Mouse (Mus musculus) kidney, adult 2 months (tissue): ENCODE data around the gene Susd6. TPM values are rescaled to one million over a fixed set of nuclear protein-coding genes. Genes with fewer than 3 reads are reported as not detected.
A peak's percentile ranks its signal among the peaks of the same experiment; 100 is the strongest.

Source experiments
- DNase-seq: peaks from one replicate; pipeline ENCODE4 v3.0.0; 2021
- H3K27ac ChIP-seq: fragments of 200-500 bp; 2 replicates; pipeline ENCODE4 v1.5.1; 2012; ENCODE audit warnings: low read depth, low read length, control low read depth, inconsistent platforms; ENCODE audit not compliant: insufficient read depth
- H3K27me3 ChIP-seq: fragments of 200-500 bp; replicated peaks from 2 replicates; pipeline ENCODE4 v1.6.1; 2012; ENCODE audit warnings: mild to moderate bottlenecking, moderate library complexity, low read length, inconsistent platforms; ENCODE audit not compliant: control insufficient read depth, insufficient read depth
- H3K36me3 ChIP-seq: fragments of 200-500 bp; 2 replicates; pipeline ENCODE4 v1.6.1; 2012; ENCODE audit warnings: mild to moderate bottlenecking, moderate library complexity, low read length, inconsistent platforms; ENCODE audit not compliant: control insufficient read depth, insufficient read depth
- H3K4me1 ChIP-seq: fragments of 200-500 bp; 2 replicates; pipeline ENCODE4 v1.6.1; 2011; ENCODE audit warnings: low read length; ENCODE audit not compliant: control insufficient read depth, insufficient read depth
- H3K4me3 ChIP-seq: fragments of 200-500 bp; 2 replicates; pipeline ENCODE4 v1.5.1; 2011; ENCODE audit warnings: mild to moderate bottlenecking, low read depth, low read length, control low read depth; ENCODE audit not compliant: insufficient read depth
- CTCF ChIP-seq: fragments of 200-500 bp; conservative IDR thresholded peaks from 2 replicates; pipeline ENCODE4 v1.5.1; 2011; ENCODE audit warnings: low read depth, mild to moderate bottlenecking, control low read depth, low read length, moderate library complexity, mixed read lengths; ENCODE audit not compliant: insufficient read depth, insufficient read length
- POLR2A ChIP-seq: fragments of 200-500 bp; IDR thresholded peaks from one replicate; pipeline ENCODE4 v1.6.1; 2011; ENCODE audit warnings: low read depth, low read length, control low read depth
- WGBS: fragments of 180-500 bp; shearing (Covaris S2); methylation state at CpG from one replicate; pipeline ENCODE4 v1.1.7; 2018; 5-methylcytosine and 5-hydroxymethylcytosine counted together
- polyA plus RNA-seq: library from polyadenylated mRNA; depleted of rRNA; stranded (reverse); fragments of >200 nt; gene quantifications from 2 replicates; pipeline ENCODE4 v1.2.3, GENCODE M21; 2012; rRNA removed

Susd6 gene
- 65.5 and 80.0 TPM in 2 replicates for polyA plus RNA-seq

DNA sequence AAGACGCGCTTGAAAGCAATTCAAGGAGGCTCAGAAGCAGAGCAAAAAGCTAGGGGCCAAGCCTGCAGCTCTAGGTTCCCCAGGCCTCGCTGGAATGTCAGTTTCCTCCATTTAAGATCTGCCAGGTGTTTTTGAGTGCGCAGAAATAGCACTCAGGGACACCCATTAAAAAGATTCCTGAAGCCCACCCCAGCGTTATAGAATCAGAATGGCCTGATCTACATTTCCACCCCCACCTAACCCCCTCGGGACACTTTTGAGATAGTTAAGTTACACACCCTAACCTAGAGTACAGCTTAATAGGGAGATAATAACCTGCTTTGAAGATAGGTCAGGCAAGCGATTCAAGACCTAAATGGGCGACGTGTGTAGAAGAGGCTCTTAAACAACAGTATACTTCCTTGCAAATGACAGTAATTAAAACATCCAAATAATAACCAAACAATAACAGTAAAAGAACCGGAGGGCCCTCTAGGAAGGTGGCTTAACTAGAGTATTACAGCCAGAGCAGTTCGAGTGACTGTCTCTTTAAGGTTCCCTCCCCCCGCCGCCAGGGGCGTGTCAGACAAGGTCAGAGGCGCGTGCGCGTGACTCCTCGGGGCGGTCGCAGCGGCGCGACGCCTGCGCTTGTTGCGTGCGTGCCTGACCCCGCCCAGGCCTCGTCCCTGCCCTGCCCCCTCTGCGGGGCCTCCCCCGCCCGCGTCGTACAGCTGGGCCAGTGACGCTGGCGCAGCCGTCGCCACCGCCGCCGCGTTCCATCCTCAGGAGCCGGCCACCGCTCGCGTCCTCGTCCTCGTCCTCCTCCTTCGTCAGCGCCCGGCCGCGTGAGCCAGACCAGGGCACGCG lies at the start of gene Susd6:
TSS of gene Susd6 (plus strand) at position 662 of the 846 bp plus-strand sequence.
- peak within 1 kb of the TSS; percentile 95 for H3K27ac ChIP-seq
- 5% methylated on average over 56 of the region's 56 CpGs for WGBS
- peaks cover 25% of the 10 kb centered on the region for H3K4me1 ChIP-seq
- DNase-seq = peak; percentile 99
- H3K36me3 ChIP-seq = no peaks in the 10 kb centered on the region; the same call in 1 of the 2 replicates
- TF ChIP-seq POLR2A = peak; percentile 92
- TF ChIP-seq CTCF = no peak
- H3K27me3 ChIP-seq = no peaks in the 10 kb centered on the region
- H3K4me3 ChIP-seq = peak within 1 kb of the TSS; percentile 75

DNA sequence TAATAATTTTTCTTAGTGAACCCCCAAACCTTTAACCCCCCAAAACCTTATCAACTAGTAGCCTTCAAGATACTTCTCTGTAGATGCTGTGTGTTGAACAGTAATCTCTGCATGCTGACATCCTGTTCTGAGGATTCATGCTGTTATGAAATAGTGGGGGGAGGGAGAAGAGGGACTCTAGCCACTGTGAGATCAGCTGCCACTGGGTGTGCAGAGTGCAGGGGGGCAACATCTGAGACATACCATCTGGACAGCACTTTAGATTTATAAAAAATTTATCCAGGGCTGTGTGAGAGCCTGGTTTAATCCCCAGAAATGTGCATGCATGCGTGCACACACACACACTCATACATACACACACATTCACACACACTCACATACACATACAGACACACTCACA lies 45.7 kb upstream of the Susd6 start:
- Histone ChIP-seq H3K4me3 (no peak overlapping the region), H3K36me3 (no peaks in the 10 kb centered on the region), H3K27ac (no peak overlapping the region), H3K4me1 (no peaks in the 10 kb centered on the region), H3K27me3 (no peaks in the 10 kb centered on the region)
- WGBS = 87% methylated on average over 1 of the region's 1 CpGs
- no peak for DNase-seq
- no peak for TF ChIP-seq POLR2A
- TF ChIP-seq CTCF = no peak

DNA sequence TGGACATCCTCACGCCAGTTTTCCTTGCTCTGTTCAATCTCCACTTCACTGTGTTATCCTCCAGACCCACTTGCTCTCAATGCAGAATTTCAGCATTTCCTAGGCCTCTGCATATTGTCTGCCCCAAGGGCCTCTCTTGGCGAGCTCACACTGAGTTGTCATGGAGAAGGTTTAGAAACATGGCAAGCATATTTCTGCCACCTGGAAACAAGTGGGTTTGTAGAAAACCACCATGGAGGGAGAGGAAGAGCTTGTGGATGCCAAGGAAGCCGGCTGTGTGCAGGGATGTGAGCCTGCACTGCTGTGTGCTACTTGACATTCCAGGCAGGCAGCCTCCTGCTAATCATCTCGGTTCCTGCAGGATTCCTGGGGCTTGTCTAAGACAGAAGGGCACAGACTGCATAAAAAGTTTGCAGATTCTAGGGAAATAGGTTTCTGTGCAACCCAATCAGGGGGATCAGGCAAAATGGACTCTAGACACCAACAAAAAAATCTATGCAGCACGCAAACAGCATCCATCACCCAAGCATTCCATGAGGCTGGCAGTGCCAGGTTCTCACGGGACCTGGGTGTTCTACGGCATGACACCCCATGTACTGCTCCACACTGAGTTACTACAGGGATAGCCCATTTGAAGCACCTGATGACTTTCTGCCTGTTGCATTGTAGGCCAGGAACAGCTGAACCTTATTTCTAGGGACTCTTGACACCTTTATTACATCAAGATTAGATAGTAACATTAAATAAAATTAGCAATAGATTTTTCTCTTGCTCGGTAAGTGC lies 44.1 kb upstream of the Susd6 start:
- Histone ChIP-seq H3K27ac (no peak overlapping the region), H3K27me3 (no peaks in the 10 kb centered on the region), H3K4me1 (no peaks in the 10 kb centered on the region), H3K4me3 (no peak overlapping the region), H3K36me3 (no peaks in the 10 kb centered on the region)
- TF ChIP-seq CTCF (no peak), POLR2A (no peak)
- 69% methylated on average over 8 of the region's 8 CpGs for WGBS
- DNase-seq = no peak

DNA sequence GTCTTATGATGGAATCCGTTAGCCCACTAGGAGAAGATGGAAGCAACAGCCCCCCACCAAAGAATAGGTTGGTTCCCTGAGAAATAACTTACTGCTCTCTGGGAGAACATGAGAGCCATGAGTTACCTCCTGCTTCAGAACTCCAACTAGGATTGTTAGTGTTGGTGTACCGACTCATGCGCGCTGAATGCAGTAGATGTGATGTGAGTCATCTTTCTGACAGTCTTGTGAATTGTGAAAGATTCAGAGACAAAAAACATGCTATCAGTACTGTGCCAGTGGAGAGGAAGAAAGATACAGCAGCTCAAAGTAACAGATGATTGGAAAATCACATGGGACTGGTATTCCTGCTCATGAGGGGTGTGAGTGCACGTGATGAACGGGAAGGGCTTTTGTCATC lies 38.8 kb upstream of the Susd6 start:
- no peak overlapping the region for H3K27ac ChIP-seq
- TF ChIP-seq POLR2A (no peak), CTCF (no peak)
- no peak overlapping the region for H3K4me3 ChIP-seq
- H3K4me1 ChIP-seq = no peaks in the 10 kb centered on the region
- H3K27me3 ChIP-seq = no peaks in the 10 kb centered on the region
- WGBS = 89% methylated on average over 6 of the region's 6 CpGs
- DNase-seq = no peak
- no peaks in the 10 kb centered on the region for H3K36me3 ChIP-seq

GRCm38 (mm10) chr12:80757751-80758558 lies 32.4 kb upstream of the Susd6 start:
- H3K4me3 ChIP-seq = peak overlapping the region; percentile 46
- WGBS = under 1% methylated on average over 122 of the region's 122 CpGs
- H3K36me3 ChIP-seq = no peaks in the 10 kb centered on the region
- H3K27me3 ChIP-seq = peaks cover 6% of the 10 kb centered on the region; the same call in 1 of the 2 replicates
- no peaks in the 10 kb centered on the region for H3K4me1 ChIP-seq
- no peak overlapping the region for H3K27ac ChIP-seq
- TF ChIP-seq POLR2A = no peak
- peak; percentile 82 for DNase-seq

- H3K4me3 ChIP-seq = peak overlapping the region; percentile 46; the same call in 1 of the 2 replicates
- peak; percentile 13 for DNase-seq
- WGBS = 2% methylated on average over 92 of the region's 92 CpGs
- no peak for TF ChIP-seq CTCF
- no peak for TF ChIP-seq POLR2A
- H3K4me1 ChIP-seq = no peaks in the 10 kb centered on the region
- H3K36me3 ChIP-seq = no peaks in the 10 kb centered on the region
- H3K27ac ChIP-seq = no peak overlapping the region
- H3K27me3 ChIP-seq = peaks cover 6% of the 10 kb centered on the region; the same call in 1 of the 2 replicates
Measured at GRCm38 (mm10) chr12:80758559-80759386, 31.5 kb upstream of the Susd6 start.
